Mouse (Mus musculus) embryo, embryonic 11.5 days (tissue): ENCODE results near the gene Tmtc3.
A peak's percentile ranks its signal among the peaks of the same experiment; 100 is the strongest.
"Not testable (repeated sequence)": the region's sequence is repeated elsewhere in the genome, so short reads cannot be mapped to it uniquely, and the experiment has no call there.

Experiments used
- DNase-seq: peaks from one replicate; pipeline ENCODE4 v3.0.0-alpha.2; 2012; ENCODE audit warnings: low read depth, low spot score

Tmtc3 gene

GRCm38 (mm10) chr10:100487097-100487978, at the start of gene Tmtc3, which contains the start of gene Cep290:
Gene Tmtc3 (minus strand): TSS chr10:100487350.
Gene Cep290 (plus strand): TSS chr10:100487558.
- DNase-seq, result peak; percentile 93

DNA sequence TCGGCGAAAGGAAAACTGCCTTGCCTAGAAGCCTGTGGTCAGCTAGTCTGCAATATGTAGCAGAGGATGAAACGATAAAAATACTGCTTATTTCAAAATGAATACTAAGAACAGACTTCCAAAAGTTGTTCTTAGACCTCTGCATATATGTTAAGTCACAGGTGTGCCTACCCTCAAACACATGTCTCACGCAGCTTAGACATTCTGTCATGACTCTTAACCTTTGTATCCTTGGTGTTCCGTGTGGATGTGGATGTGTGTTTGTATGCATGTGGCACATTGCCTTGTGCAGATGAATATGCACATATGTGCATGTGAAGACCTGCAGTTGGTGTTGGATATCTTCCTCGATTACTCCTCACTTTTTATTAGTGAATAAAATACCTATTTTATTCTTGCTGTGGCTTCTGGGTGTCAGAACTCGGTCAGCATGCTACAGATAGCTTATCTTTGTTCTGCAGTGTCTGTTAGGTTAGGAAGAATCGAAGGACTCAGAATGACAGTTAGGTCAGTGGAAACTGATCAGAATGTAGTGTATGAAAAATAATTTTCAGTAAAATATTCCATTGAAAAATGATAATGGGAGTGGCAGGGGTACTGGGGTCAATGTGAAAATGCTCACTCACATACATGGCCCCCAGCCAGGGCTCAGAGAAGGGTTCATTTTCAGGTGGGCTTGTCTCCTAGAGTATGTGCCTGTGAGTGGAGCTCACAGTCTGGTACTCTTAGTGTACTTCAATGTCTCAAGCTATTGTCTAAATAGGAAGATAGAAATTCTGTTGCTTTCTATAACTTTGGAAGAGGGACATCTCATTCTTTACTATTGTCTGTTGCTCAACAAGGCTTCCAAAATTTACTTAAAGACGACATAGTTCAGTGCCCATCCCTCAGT, 37.6 kb upstream of the Tmtc3 start:
- no peak for DNase-seq

DNA sequence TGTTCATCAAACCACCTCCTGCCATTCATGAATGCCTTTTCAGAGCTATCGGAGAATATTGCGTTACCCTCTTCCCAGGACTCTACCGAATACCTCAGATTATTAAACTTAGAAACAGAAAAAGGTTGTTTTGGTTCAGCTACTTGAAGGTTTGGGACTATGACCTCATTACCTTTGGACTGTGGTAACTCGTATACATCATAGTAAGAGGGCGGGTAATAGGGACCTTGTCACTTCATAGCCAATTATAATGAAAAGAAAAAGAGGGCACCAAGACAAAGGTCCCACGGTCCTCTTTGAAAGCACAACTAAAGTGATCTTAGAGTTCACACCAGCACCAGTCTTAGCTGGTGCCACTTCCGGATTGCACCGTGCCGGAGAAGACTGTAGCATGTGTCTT, 35.2 kb upstream of the Tmtc3 start:
- DNase-seq, result no peak

GRCm38 (mm10) chr10:100521617-100522016, 34.5 kb upstream of the Tmtc3 start:
- DNase-seq, result no peak

- DNase-seq, result no peak
Measured at GRCm38 (mm10) chr10:100508170-100508569, 21.0 kb upstream of the Tmtc3 start.

GRCm38 (mm10) chr10:100498309-100498708, 11.2 kb upstream of the Tmtc3 start:
- DNase-seq, result no peak

GRCm38 (mm10) chr10:100491916-100492315, 4.8 kb upstream of the Tmtc3 start:
- DNase-seq, result no peak

GRCm38 (mm10) chr10:100486701-100487096, 451 bp downstream of the Tmtc3 start:
- peak; percentile 8 for DNase-seq

DNA sequence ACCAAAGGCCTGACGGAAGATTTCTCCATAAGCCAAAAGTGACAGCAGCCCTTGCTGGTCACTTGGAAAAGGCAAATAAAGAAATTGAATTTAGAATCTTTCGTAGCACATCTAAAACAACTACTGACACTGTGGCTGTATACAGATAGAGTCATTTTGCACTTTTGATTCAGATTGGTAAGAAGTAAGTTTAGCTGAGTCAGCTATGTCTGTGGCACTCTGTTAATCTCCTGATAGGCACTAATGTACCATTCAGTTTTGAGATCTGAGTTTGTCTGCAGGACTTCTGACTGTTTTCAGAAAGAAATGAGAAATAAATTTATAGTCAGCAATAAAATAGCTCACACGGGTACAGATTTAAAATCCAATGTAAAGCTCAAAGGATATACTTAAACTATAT, 7.6 kb downstream of the Tmtc3 start:
- no peak for DNase-seq

- peak; percentile 3 for DNase-seq
Measured at GRCm38 (mm10) chr10:100475040-100475439, 12.1 kb downstream of the Tmtc3 start.

DNA sequence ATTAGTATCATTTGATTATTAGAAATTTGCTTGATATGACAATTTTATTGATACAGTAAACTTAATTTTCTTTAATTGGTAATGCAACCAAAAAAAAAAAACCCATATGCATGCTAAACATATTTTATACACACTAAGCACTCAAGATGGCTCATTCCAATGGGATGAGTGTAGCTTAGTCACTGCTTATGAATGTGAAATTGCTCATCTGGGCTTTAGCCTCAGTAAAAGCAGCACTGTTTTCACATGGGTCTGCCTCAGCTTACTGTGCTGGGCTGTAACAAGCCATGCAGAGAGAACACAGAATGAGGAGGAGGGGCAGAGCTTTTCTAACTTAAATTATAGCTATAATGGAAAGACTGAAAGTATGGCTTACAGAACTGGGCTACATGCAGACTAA, 26.6 kb downstream of the Tmtc3 start:
- no peak for DNase-seq

GRCm38 (mm10) chr10:100449394-100449793, 37.8 kb downstream of the Tmtc3 start:
- no peak for DNase-seq

DNA sequence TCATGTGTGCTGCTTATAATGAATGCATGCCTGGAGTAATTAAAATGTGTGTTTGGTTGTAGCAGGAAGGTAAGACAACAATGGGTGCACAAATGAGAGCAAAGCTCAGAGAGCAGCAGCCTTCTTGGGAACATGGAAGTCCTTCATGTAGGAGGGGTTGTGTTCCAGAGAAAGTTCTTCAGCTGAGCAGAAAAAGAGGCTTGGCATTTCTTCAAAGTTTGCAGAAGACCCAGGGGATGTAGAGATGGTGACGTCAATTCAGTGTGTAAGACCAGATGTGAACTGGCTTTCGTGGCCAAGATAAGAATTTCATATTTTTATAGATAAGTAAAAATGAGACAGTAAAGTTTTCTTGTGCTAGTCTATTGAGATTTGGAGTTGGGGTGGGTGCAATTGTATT, 59.6 kb downstream of the Tmtc3 start:
- DNase-seq, result no peak

- DNase-seq, result no peak
Measured at GRCm38 (mm10) chr10:100415566-100415965, 71.6 kb downstream of the Tmtc3 start.

DNA sequence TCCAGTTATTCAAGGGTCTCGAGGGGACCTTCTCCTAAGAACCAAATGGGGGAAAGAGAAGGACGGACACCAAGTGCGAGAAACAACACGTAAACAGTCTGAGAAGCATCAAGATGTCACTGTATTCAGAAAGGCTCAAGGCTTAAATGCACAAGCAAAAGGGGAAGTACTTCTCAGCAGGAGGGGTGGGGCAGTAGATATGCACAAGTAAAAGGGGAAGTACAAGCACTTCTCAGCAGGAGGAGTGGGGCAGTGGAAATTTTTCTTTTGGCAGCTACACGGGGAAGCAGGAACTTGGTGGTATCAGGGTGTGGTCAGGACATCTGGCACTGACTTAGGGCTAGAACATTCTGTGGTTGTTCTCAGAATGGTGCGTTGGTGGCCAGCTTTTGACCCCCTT, 84.8 kb downstream of the Tmtc3 start:
- DNase-seq, result not testable (repeated sequence)
